Mouse (Mus musculus): ENCODE measurements around the gene Brf1. TPM values are rescaled to one million over a fixed set of nuclear protein-coding genes. Genes with fewer than 3 reads are reported as not detected.

Brf1 gene
- polyA plus RNA-seq, 1 experiment from 2014 or later: 75.5 TPM

- no peak for ATAC-seq (ENCODE audit: low FRiP score)
- 90% methylated on average over 17 of the region's 17 CpGs for WGBS
- Histone ChIP-seq H3K27me3 (no peaks in the 10 kb centered on the region), H3K9ac (no peak overlapping the region), H3K36me3 (peaks cover 70% of the 10 kb centered on the region), H3K4me1 (peaks cover 13% of the 10 kb centered on the region), H3K4me2 (replicated peaks) (no peak overlapping the region), H3K9me3 (replicated peaks) (no peaks in the 10 kb centered on the region), H3K27ac (no peak overlapping the region), H3K4me3 (no peak overlapping the region)
Measured at GRCm38 (mm10) chr12:112911701-112912100, 88.8 kb downstream of the Brf1 start.

Small RNA genes lying within 50 kb of the gene (microRNA-seq; reads per million reads assigned to microRNA genes)
- gene Mir6941: not detected

Other genes starting within 250 kb of the Brf1 start
- 5.0 and 5.4 TPM in 2 replicates for gene Pld4, start 240.0 kb downstream of the Brf1 start, polyA plus RNA-seq (2016; fragmentation: Nextera tagmentation; extraction: Ambion mirVana)
- 0.48 and 0.64 TPM in 2 replicates for gene Ahnak2, start 198.0 kb downstream of the Brf1 start, polyA plus RNA-seq (2016; fragmentation: Nextera tagmentation; extraction: Ambion mirVana)
- gene Clba1, start 191.8 kb downstream of the Brf1 start, polyA plus RNA-seq (2016; fragmentation: Nextera tagmentation; extraction: Ambion mirVana): 16.9 and 19.7 TPM in 2 replicates
- gene Cdca4, start 171.3 kb downstream of the Brf1 start, polyA plus RNA-seq (2016; fragmentation: Nextera tagmentation; extraction: Ambion mirVana): 101 TPM in 2 replicates
- not detected in 2 replicates for gene Gpr132, start 132.5 kb downstream of the Brf1 start, polyA plus RNA-seq (2016; fragmentation: Nextera tagmentation; extraction: Ambion mirVana)
- gene Jag2, start 70.9 kb downstream of the Brf1 start, polyA plus RNA-seq (2016; fragmentation: Nextera tagmentation; extraction: Ambion mirVana): 9.4 and 10.3 TPM in 2 replicates
- 51.5 and 65.9 TPM in 2 replicates for gene Nudt14, start 58.6 kb downstream of the Brf1 start, polyA plus RNA-seq (2016; fragmentation: Nextera tagmentation; extraction: Ambion mirVana)
- 34.5 and 34.8 TPM in 2 replicates for gene Btbd6, start 24.2 kb downstream of the Brf1 start, polyA plus RNA-seq (2016; fragmentation: Nextera tagmentation; extraction: Ambion mirVana)
- 29.2 and 29.4 TPM in 2 replicates for gene Pacs2, start 13.8 kb upstream of the Brf1 start, polyA plus RNA-seq (2016; fragmentation: Nextera tagmentation; extraction: Ambion mirVana)
- not detected in 2 replicates for gene Tex22, start 73.8 kb upstream of the Brf1 start, polyA plus RNA-seq (2016; fragmentation: Nextera tagmentation; extraction: Ambion mirVana)
- gene Mta1, start 97.6 kb upstream of the Brf1 start, polyA plus RNA-seq (2016; fragmentation: Nextera tagmentation; extraction: Ambion mirVana): 16.9 and 18.9 TPM in 2 replicates
- 217 and 245 TPM in 2 replicates for gene Crip2, start 139.5 kb upstream of the Brf1 start, polyA plus RNA-seq (2016; fragmentation: Nextera tagmentation; extraction: Ambion mirVana)
- gene Crip1, start 145.6 kb upstream of the Brf1 start, polyA plus RNA-seq (2016; fragmentation: Nextera tagmentation; extraction: Ambion mirVana): 84.5 and 90.8 TPM in 2 replicates
- gene Tedc1, start 155.7 kb upstream of the Brf1 start, polyA plus RNA-seq (2016; fragmentation: Nextera tagmentation; extraction: Ambion mirVana): 34.1 and 38.5 TPM in 2 replicates
- 22.9 and 23.2 TPM in 2 replicates for gene Tmem121, start 185.2 kb upstream of the Brf1 start, polyA plus RNA-seq (2016; fragmentation: Nextera tagmentation; extraction: Ambion mirVana)